Mouse (Mus musculus) bone marrow macrophage, adult 2 months (primary cell): ENCODE results near the gene Cmtm6.

Experiments used
- CTCF ChIP-seq: IDR thresholded peaks from 2 replicates; pipeline ENCODE4 v1.5.1; 2012; ENCODE audit warnings: low read depth, mild to moderate bottlenecking, low read length, moderate library complexity
- POLR2A ChIP-seq: IDR thresholded peaks from 2 replicates; pipeline ENCODE4 v1.6.1; 2012; ENCODE audit warnings: mild to moderate bottlenecking, low read depth, low read length, borderline replicate concordance

DNA sequence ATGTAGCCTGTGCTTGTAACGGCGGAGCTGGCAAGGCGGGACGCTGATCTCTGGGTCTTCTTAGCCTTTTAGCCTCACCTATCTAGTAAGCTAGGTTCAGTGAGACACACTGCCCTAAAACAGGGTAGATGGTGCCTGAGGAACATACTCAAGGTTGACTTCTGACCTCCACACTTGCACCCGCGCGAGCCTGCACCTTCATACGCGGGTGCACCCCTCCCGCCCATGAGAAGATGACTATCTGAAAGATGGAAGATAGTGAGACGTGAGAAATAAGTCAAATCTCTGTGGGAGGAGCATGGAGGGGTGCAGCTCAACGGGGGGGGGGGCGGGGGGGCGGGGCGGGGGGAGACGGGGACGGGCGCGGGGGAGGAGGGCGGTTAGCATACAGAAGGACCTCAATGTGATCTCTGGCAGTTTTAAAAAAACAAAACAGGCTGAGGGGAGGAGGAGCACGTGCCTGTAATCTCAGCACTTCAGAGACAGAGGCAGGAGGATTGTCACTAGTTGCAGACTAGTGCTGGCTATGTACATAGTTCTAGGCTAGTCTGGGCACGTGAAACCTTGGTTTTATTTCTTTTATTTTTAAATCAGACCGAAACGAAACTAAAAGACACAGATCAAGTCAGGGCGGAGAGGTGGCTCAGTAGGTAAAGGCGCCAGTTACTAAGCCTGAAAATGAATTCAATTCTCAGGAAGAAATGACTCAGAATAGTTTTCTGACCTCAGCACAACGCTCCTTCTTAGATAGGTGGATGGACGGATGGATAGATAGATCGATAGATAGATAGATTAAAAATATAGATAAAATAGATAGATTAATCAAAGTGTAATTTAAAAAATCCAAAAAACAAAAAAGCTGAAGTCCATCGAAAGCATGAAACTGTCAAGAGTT, 758 bp upstream of the Cmtm6 start:
- TF ChIP-seq CTCF (no peak), POLR2A (no peak)
